Mouse (Mus musculus) forelimb bud, embryonic 11.5 days (tissue): ENCODE results near the gene Ifnar2.

ENCODE experiments used
- DNase-seq: peaks from one replicate; pipeline ENCODE4 v3.0.0-alpha.2; 2012; ENCODE audit warnings: low read depth, low spot score

Gene Ifnar2

GRCm38 (mm10) chr16:91358555-91358954 is 14.0 kb upstream of the Ifnar2 start:
- DNase-seq = peak; percentile 89

- DNase-seq = no peak
Observed at GRCm38 (mm10) chr16:91359531-91359930, 13.1 kb upstream of the Ifnar2 start.

GRCm38 (mm10) chr16:91360162-91360561 is 12.4 kb upstream of the Ifnar2 start:
- DNase-seq = no peak

GRCm38 (mm10) chr16:91362006-91362405 is 10.6 kb upstream of the Ifnar2 start:
- no peak for DNase-seq

GRCm38 (mm10) chr16:91362616-91363272 is 9.8 kb upstream of the Ifnar2 start:
- no peak for DNase-seq

- no peak for DNase-seq
Observed at GRCm38 (mm10) chr16:91363483-91363882, 9.1 kb upstream of the Ifnar2 start.

GRCm38 (mm10) chr16:91366567-91366966 is 6.0 kb upstream of the Ifnar2 start:
- no peak for DNase-seq

GRCm38 (mm10) chr16:91367066-91367465 is 5.5 kb upstream of the Ifnar2 start:
- DNase-seq = no peak

- no peak for DNase-seq
Observed at GRCm38 (mm10) chr16:91373473-91374252, 1.1 kb downstream of the Ifnar2 start.

- no peak for DNase-seq
Observed at GRCm38 (mm10) chr16:91374253-91374634, 1.7 kb downstream of the Ifnar2 start.

GRCm38 (mm10) chr16:91376701-91377100 is 4.1 kb downstream of the Ifnar2 start:
- DNase-seq = no peak

- DNase-seq = no peak
Observed at GRCm38 (mm10) chr16:91378431-91378986, 5.9 kb downstream of the Ifnar2 start.

GRCm38 (mm10) chr16:91378991-91379390 is 6.4 kb downstream of the Ifnar2 start:
- no peak for DNase-seq

- no peak for DNase-seq
Observed at GRCm38 (mm10) chr16:91379412-91379811, 6.8 kb downstream of the Ifnar2 start.

GRCm38 (mm10) chr16:91380151-91380550 is 7.6 kb downstream of the Ifnar2 start:
- no peak for DNase-seq

GRCm38 (mm10) chr16:91381606-91382005 is 9.0 kb downstream of the Ifnar2 start:
- no peak for DNase-seq

GRCm38 (mm10) chr16:91382261-91382790 is 9.7 kb downstream of the Ifnar2 start:
- no peak for DNase-seq

- no peak for DNase-seq
Observed at GRCm38 (mm10) chr16:91384221-91384620, 11.6 kb downstream of the Ifnar2 start.

- DNase-seq = no peak
Observed at GRCm38 (mm10) chr16:91385621-91386020, 13.0 kb downstream of the Ifnar2 start.

GRCm38 (mm10) chr16:91386419-91387120 is 14.0 kb downstream of the Ifnar2 start:
- no peak for DNase-seq

- DNase-seq = no peak
Observed at GRCm38 (mm10) chr16:91387121-91387486, 14.5 kb downstream of the Ifnar2 start.

- no peak for DNase-seq
Observed at GRCm38 (mm10) chr16:91390100-91390499, 17.5 kb downstream of the Ifnar2 start.
